Mouse (Mus musculus): Measurements from ENCODE around the gene Bach2. TPM values are rescaled to one million over a fixed set of nuclear protein-coding genes. Genes with fewer than 3 reads are reported as not detected.
A peak's percentile ranks its signal among the peaks of the same experiment; 100 is the strongest.

The Bach2 gene
- total and polyA plus RNA-seq, 2 experiments from 2014 or later = 2.1 to 2.4 TPM

GRCm38 (mm10) chr4:32305036-32305615 lies 66.5 kb downstream of the Bach2 start:
- Histone ChIP-seq H3K9ac (replicated peaks; ENCODE audit: low read depth, low read length) (no peak overlapping the region), H3K4me1 (ENCODE audit: control insufficient read depth, insufficient read depth) (peaks cover 56% of the 10 kb centered on the region)

GRCm38 (mm10) chr4:32305683-32306082 lies 67.1 kb downstream of the Bach2 start:
- H3K9me3 ChIP-seq (replicated peaks; ENCODE audit: control insufficient read depth, low read length) = no peaks in the 10 kb centered on the region
- no peak for DNase-seq (ENCODE audit: low spot score)
- H3K27me3 ChIP-seq (ENCODE audit: control insufficient read depth, insufficient read depth, low read length) = no peaks in the 10 kb centered on the region
- H3K27ac ChIP-seq (ENCODE audit: low read depth) = peak overlapping the region; percentile 92
- TF ChIP-seq EP300 (IDR thresholded peaks at IDR 0.05; ENCODE audit: low read depth) = no peak
- no peak for TF ChIP-seq CTCF (IDR thresholded peaks at IDR 0.05; ENCODE audit: low read depth)
- H3K4me3 ChIP-seq (ENCODE audit: low read depth, low read length) = no peak overlapping the region
- whole genome bisulfite sequencing = 57% methylated on average over 6 of the region's 6 CpGs
- no peak for ATAC-seq (ENCODE audit: insufficient read depth, low read depth)
- H3K36me3 ChIP-seq (replicated peaks; ENCODE audit: control insufficient read depth, insufficient read depth, low read length) = no peaks in the 10 kb centered on the region
- peaks cover 55% of the 10 kb centered on the region for H3K4me1 ChIP-seq (ENCODE audit: control insufficient read depth, insufficient read depth)
- H3K9ac ChIP-seq (replicated peaks; ENCODE audit: low read depth, low read length) = no peak overlapping the region
- H3K4me2 ChIP-seq (ENCODE audit: low read depth, low read length) = no peak overlapping the region; the same call in 1 of the 2 replicates

More at GRCm38 (mm10) chr4:32305036-32305615, 66.5 kb downstream of the Bach2 start:
- H3K9me3 ChIP-seq (replicated peaks; ENCODE audit: control insufficient read depth, low read length) = no peaks in the 10 kb centered on the region
- DNase-seq (ENCODE audit: low spot score) = peak; percentile 52
- 44% methylated on average over 18 of the region's 18 CpGs for WGBS
- no peaks in the 10 kb centered on the region for H3K36me3 ChIP-seq (replicated peaks; ENCODE audit: control insufficient read depth, insufficient read depth, low read length)
- H3K4me3 ChIP-seq (ENCODE audit: low read depth, low read length) = no peak overlapping the region
- peak overlapping the region; percentile 23; the same call in 1 of the 2 replicates for H3K4me2 ChIP-seq (ENCODE audit: low read depth, low read length)
- no peak for TF ChIP-seq CTCF (IDR thresholded peaks at IDR 0.05; ENCODE audit: low read depth)
- TF ChIP-seq EP300 (IDR thresholded peaks at IDR 0.05; ENCODE audit: low read depth) = no peak
- H3K27me3 ChIP-seq (ENCODE audit: control insufficient read depth, insufficient read depth, low read length) = no peaks in the 10 kb centered on the region
- ATAC-seq (ENCODE audit: insufficient read depth, low read depth) = no peak
- H3K27ac ChIP-seq (ENCODE audit: low read depth) = peak overlapping the region; percentile 92

GRCm38 (mm10) chr4:32306169-32306792 lies 67.7 kb downstream of the Bach2 start:
- H3K4me1 ChIP-seq (ENCODE audit: control insufficient read depth, insufficient read depth) = peaks cover 49% of the 10 kb centered on the region
- H3K27me3 ChIP-seq (ENCODE audit: control insufficient read depth, insufficient read depth, low read length) = no peaks in the 10 kb centered on the region
- no peak overlapping the region for H3K9ac ChIP-seq (replicated peaks; ENCODE audit: low read depth, low read length)
- TF ChIP-seq EP300 (IDR thresholded peaks at IDR 0.05; ENCODE audit: low read depth) (no peak; the same call in 1 of the 2 replicates), CTCF (IDR thresholded peaks at IDR 0.05; ENCODE audit: low read depth) (no peak)
- no peaks in the 10 kb centered on the region for H3K36me3 ChIP-seq (replicated peaks; ENCODE audit: control insufficient read depth, insufficient read depth, low read length)
- peak; percentile 22; the same call in 1 of the 2 replicates for ATAC-seq (ENCODE audit: insufficient read depth, low read depth)
- H3K4me2 ChIP-seq (ENCODE audit: low read depth, low read length) = 0 out of 2 replicates have a peak overlapping the region, but pooled peaks have one; percentile 13
- H3K4me3 ChIP-seq (ENCODE audit: low read depth, low read length) = no peak overlapping the region
- 14% methylated on average over 3 of the region's 3 CpGs for WGBS
- peak overlapping the region; percentile 63 for H3K27ac ChIP-seq (ENCODE audit: low read depth)
- DNase-seq (ENCODE audit: low spot score) = peak; percentile 70
- H3K9me3 ChIP-seq (replicated peaks; ENCODE audit: control insufficient read depth, low read length) = no peaks in the 10 kb centered on the region

DNA sequence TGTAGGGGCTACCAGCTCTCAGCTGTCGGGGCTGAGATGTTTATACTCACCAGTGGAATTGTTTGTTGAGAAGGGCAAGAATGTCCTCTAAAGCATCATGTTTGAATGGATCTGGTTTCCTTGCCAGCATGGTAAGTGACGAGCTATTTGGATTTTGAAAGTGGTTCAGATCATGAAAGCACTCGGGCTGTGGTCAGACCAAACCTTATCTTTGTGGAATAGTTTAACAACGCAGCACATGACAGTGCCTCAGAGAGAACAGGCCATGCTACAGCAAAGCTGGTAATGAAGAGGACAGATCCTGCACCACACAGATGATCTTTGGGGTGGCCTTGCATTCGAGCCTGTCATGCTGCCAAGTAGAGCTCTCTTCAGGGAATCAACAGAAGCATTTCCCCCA lies 68.6 kb downstream of the Bach2 start:
- Histone ChIP-seq H3K36me3 (replicated peaks; ENCODE audit: control insufficient read depth, insufficient read depth, low read length) (no peaks in the 10 kb centered on the region), H3K27me3 (ENCODE audit: control insufficient read depth, insufficient read depth, low read length) (no peaks in the 10 kb centered on the region), H3K9ac (replicated peaks; ENCODE audit: low read depth, low read length) (no peak overlapping the region), H3K4me3 (ENCODE audit: low read depth, low read length) (no peak overlapping the region), H3K4me1 (ENCODE audit: control insufficient read depth, insufficient read depth) (peaks cover 45% of the 10 kb centered on the region), H3K27ac (ENCODE audit: low read depth) (peak overlapping the region; percentile 63), H3K9me3 (replicated peaks; ENCODE audit: control insufficient read depth, low read length) (no peaks in the 10 kb centered on the region), H3K4me2 (ENCODE audit: low read depth, low read length) (no peak overlapping the region)
- WGBS = 19% methylated on average over 5 of the region's 5 CpGs
- DNase-seq (ENCODE audit: low spot score) (no peak), ATAC-seq (ENCODE audit: insufficient read depth, low read depth) (no peak)
- no peak for TF ChIP-seq EP300 (IDR thresholded peaks at IDR 0.05; ENCODE audit: low read depth)
- no peak for TF ChIP-seq CTCF (IDR thresholded peaks at IDR 0.05; ENCODE audit: low read depth)

DNA sequence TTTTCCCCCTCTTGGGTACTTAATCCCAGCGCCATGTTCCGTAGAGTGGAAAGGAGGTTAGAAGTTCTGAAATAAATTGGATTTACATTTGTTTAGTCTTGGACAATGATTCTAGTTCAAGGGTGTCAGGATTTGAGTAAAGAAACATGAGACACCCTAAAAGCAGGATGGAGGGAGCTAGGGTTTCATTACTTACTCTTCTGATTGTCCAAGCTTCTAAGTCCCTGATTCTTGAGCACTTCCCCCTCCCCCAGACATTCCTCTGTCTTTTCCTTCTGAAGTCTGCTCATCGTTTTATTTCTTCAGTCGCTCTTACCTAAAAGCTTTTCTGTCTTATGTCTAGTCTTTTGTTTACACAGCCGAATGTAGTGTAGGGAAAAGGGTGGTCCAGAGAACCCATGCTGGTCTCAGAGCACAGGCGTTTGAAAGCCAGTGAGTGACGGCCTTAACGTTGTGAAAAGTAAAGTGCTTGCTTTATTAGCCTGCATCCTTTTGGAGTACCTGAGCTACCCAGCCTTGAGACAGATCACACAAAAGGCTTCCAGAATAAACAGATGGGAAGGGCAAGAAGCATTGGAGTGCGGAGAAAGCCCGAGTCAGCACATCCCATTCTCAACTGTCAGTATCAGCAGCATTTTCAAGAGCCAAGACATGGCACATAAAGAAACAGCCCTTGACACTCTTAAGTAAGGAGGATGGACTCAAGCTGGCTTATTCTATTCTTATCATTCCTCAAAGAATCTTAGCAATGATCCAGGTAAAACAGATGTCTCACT lies 73.8 kb downstream of the Bach2 start:
- Histone ChIP-seq H3K36me3 (replicated peaks; ENCODE audit: control insufficient read depth, insufficient read depth, low read length) (no peaks in the 10 kb centered on the region), H3K4me1 (ENCODE audit: control insufficient read depth, insufficient read depth) (peaks cover 4% of the 10 kb centered on the region), H3K9me3 (replicated peaks; ENCODE audit: control insufficient read depth, low read length) (no peaks in the 10 kb centered on the region), H3K4me3 (ENCODE audit: low read depth, low read length) (no peak overlapping the region), H3K9ac (replicated peaks; ENCODE audit: low read depth, low read length) (no peak overlapping the region), H3K4me2 (ENCODE audit: low read depth, low read length) (no peak overlapping the region), H3K27me3 (ENCODE audit: control insufficient read depth, insufficient read depth, low read length) (no peaks in the 10 kb centered on the region), H3K27ac (ENCODE audit: low read depth) (no peak overlapping the region)
- ATAC-seq (ENCODE audit: insufficient read depth, low read depth) (no peak), DNase-seq (ENCODE audit: low spot score) (no peak)
- TF ChIP-seq EP300 (IDR thresholded peaks at IDR 0.05; ENCODE audit: low read depth) (no peak), CTCF (IDR thresholded peaks at IDR 0.05; ENCODE audit: low read depth) (no peak)
- WGBS = 77% methylated on average over 10 of the region's 10 CpGs

All from heart, postnatal 0 days (tissue).